Mouse (Mus musculus): Measurements from ENCODE around the gene Fbxo24. TPM values are rescaled to one million over a fixed set of nuclear protein-coding genes. Genes with fewer than 3 reads are reported as not detected.
A peak's percentile ranks its signal among the peaks of the same experiment; 100 is the strongest.

Fbxo24 gene
- under 1 TPM in 2 of 4 experiments, not detected in 2; 0.20 to 0.29 TPM for total RNA-seq (2022)

GRCm38 (mm10) chr5:137628498-137629305, at the start of gene Fbxo24, which contains the start of the genes Lrch4 and Gm20605:
TSS of gene Fbxo24 (minus strand) at chr5:137629002.
TSS of gene Lrch4 (plus strand) at chr5:137629121.
TSS of gene Gm20605 (plus strand) at chr5:137629175.
- DNase-seq (ENCODE audit: low spot score in 2 of 2) = peak; percentile 100

- no peak for DNase-seq (ENCODE audit: low spot score in 2 of 2)
These were observed 49.1 kb upstream of the Fbxo24 start for GRCm38 (mm10) chr5:137677859-137678258.

GRCm38 (mm10) chr5:137674786-137675185, 46.0 kb upstream of the Fbxo24 start:
- no peak for DNase-seq (ENCODE audit: low spot score in 2 of 2)

- no peak for DNase-seq (ENCODE audit: low spot score in 2 of 2)
These were observed 44.2 kb upstream of the Fbxo24 start for GRCm38 (mm10) chr5:137673015-137673414.

- no peak for DNase-seq (ENCODE audit: low spot score in 2 of 2)
These were observed 43.6 kb upstream of the Fbxo24 start for GRCm38 (mm10) chr5:137672361-137672760.

- DNase-seq (ENCODE audit: low spot score in 2 of 2) = peak; percentile 39 to 58
These were observed 42.8 kb upstream of the Fbxo24 start for GRCm38 (mm10) chr5:137671443-137672240.

GRCm38 (mm10) chr5:137670240-137670639, 41.4 kb upstream of the Fbxo24 start:
- no peak for DNase-seq (ENCODE audit: low spot score in 2 of 2)

GRCm38 (mm10) chr5:137668971-137669370, 40.2 kb upstream of the Fbxo24 start:
- DNase-seq (ENCODE audit: low spot score in 2 of 2) = no peak

- no peak for DNase-seq (ENCODE audit: low spot score in 2 of 2)
These were observed 34.3 kb upstream of the Fbxo24 start for GRCm38 (mm10) chr5:137663057-137663456.

GRCm38 (mm10) chr5:137660064-137660688, 31.4 kb upstream of the Fbxo24 start:
- peak; percentile 79 to 80 for DNase-seq (ENCODE audit: low spot score in 2 of 2)

- DNase-seq (ENCODE audit: low spot score in 2 of 2) = peak in 1 of 2 experiments; percentile 54
These were observed 28.2 kb upstream of the Fbxo24 start for GRCm38 (mm10) chr5:137656977-137657376.

GRCm38 (mm10) chr5:137654746-137655145, 25.9 kb upstream of the Fbxo24 start:
- DNase-seq (ENCODE audit: low spot score in 2 of 2) = no peak

- no peak for DNase-seq (ENCODE audit: low spot score in 2 of 2)
These were observed 24.6 kb upstream of the Fbxo24 start for GRCm38 (mm10) chr5:137653366-137653765.

GRCm38 (mm10) chr5:137652474-137652873, 23.7 kb upstream of the Fbxo24 start:
- peak; percentile 52 for DNase-seq (ENCODE audit: low spot score in 2 of 2)

GRCm38 (mm10) chr5:137649669-137650571, 21.1 kb upstream of the Fbxo24 start:
- DNase-seq (ENCODE audit: low spot score in 2 of 2) = no peak

- DNase-seq (ENCODE audit: low spot score in 2 of 2) = no peak
These were observed 20.4 kb upstream of the Fbxo24 start for GRCm38 (mm10) chr5:137649251-137649650.

- DNase-seq (ENCODE audit: low spot score in 2 of 2) = no peak
These were observed 19.2 kb upstream of the Fbxo24 start for GRCm38 (mm10) chr5:137647827-137648601.

- no peak for DNase-seq (ENCODE audit: low spot score in 2 of 2)
These were observed 16.9 kb upstream of the Fbxo24 start, which contains the start of gene Irs3 for GRCm38 (mm10) chr5:137645652-137646091. TSS of gene Irs3 (minus strand) at chr5:137645714.

GRCm38 (mm10) chr5:137645091-137645651, 16.4 kb upstream of the Fbxo24 start:
- DNase-seq (ENCODE audit: low spot score in 2 of 2) = no peak
